Mouse (Mus musculus) G1E (cell line): ENCODE measurements at regions not wholly inside any gene's neighbourhood (a gene's known extent, or its start where the extent isn't known, plus 50 kb on each side); places are given as distances from the start of the nearest gene placed in this dataset.

Experiments used
- CTCF ChIP-seq: IDR thresholded peaks from 2 replicates; pipeline ENCODE4 v1.5.1; 2012; ENCODE audit warnings: low read depth, low read length, inconsistent platforms, mixed read lengths
- GATA1 ChIP-seq: IDR thresholded peaks from 2 replicates; pipeline ENCODE4 v1.6.1; 2012; ENCODE audit warnings: borderline replicate concordance, low read length, inconsistent platforms, mixed read lengths
- POLR2AphosphoS5 ChIP-seq: IDR thresholded peaks from 2 replicates; pipeline ENCODE4 v1.6.1; 2012; ENCODE audit warnings: low read depth, low read length, inconsistent platforms; ENCODE audit not compliant: insufficient replicate concordance
- TAL1 ChIP-seq: conservative IDR thresholded peaks from 2 replicates; pipeline ENCODE4 v1.6.1; 2012; ENCODE audit warnings: low read depth, low read length, inconsistent platforms, mixed read lengths

- TF ChIP-seq CTCF (no peak), TAL1 (no peak), POLR2AphosphoS5 (no peak), GATA1 (no peak)
Observed at GRCm38 (mm10) chr2:137244370-137244769, 127.9 kb upstream of the Jag1 start.
